Mouse (Mus musculus): Measurements from ENCODE around the gene Abca12. TPM values are rescaled to one million over a fixed set of nuclear protein-coding genes. Genes with fewer than 3 reads are reported as not detected.

Gene Abca12
- polyA plus RNA-seq (2021; fragmentation: Nextera tagmentation), result 0.04 TPM in 1 of 2 replicates, not detected in the other
- long read RNA-seq, experiment 1, result 0 reads
- long read RNA-seq, experiment 2, result 0 reads

DNA sequence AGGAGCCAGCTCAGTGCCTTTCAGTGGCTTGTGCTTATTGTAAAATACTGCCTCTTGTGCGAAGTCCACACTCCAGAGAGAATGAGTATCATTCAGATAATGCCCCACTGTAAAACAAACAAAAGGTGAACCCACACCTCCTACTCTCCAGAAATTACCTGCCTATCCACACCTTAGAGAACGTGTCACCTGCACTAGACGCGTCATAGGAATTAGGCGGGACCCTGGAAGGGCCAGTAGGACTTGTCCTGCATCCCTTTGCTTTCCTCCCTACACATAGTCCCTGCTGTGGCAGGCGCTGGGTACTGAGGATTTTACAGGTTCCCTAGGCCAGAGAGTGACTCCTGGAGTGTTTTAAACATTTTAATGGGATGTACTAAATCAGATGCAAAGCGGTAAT is at the start of gene Abca12:
TSS of gene Abca12 (minus strand) at position 101 of the 400 bp plus-strand sequence.

Other genes starting within 250 kb of the Abca12 start
- 14.9 and 16.0 TPM in 2 replicates for gene Atic, start 142.2 kb upstream of the Abca12 start, polyA plus RNA-seq (2021; fragmentation: Nextera tagmentation)
- gene Fn1, start 238.3 kb upstream of the Abca12 start, polyA plus RNA-seq (2021; fragmentation: Nextera tagmentation), result 6.9 and 7.1 TPM in 2 replicates

Data from layer of hippocampus, adult 6 months (tissue).